Mouse (Mus musculus): ENCODE measurements around the gene Hmga1.

The Hmga1 gene

DNA sequence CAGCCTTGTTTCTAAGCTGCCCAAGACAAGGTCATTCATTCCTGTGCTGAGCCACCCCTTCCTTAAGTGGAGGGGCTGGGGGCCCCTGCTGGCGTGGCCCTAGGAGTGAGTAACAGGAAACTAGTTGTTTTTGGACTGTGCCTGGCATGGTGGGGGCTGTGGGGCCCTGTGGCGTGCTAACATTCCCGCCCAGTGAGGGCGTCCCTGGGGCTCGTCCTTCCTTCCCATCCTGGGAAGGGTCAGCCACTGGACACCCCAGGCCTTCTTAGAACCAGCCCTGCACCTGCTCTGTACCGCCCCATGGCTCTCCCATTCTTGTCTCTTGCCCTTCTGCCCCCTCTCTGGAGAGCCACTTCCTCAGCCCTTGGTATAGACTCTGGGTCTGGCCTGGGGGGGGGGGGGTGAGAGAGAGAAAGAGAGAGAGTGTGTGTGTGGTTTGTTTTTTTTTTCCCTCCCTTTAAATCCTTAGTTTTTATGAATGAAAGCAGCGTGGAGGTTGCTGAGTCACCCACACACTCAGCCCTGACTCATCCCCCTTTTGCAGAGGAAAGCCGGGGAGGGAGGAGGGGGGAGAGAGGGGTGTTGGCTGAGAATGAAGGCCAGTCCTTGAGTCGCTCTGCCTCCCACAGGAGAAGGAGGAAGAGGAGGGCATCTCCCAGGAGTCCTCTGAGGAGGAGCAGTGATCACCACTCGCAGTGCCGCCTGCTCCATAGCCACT is 5.7 kb downstream of the Hmga1 start:
- no peak for DNase-seq

DNA sequence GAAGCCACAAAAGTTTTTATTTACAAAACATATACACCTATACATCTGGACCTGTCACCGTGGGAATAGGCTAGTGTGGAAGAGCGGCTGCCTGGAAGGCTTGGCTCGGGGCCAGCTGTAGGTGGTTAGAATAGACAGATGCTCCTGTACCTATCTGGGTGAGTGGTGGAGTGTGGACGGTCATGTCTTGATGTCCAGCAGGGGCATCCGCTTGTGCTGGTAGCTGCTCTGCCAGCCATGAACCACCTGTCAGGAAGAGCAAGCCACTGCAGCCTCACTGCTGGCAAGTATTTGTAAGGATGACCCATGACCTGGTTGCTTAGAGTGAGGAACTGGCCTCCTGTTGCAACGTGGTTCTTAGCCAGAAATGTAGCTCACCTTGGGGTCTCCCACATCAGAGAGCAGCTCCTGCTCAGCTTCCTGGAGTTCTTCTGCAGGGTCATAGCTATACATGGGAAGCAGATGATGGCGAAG is 7.5 kb downstream of the Hmga1 start:
- DNase-seq: no peak

DNA sequence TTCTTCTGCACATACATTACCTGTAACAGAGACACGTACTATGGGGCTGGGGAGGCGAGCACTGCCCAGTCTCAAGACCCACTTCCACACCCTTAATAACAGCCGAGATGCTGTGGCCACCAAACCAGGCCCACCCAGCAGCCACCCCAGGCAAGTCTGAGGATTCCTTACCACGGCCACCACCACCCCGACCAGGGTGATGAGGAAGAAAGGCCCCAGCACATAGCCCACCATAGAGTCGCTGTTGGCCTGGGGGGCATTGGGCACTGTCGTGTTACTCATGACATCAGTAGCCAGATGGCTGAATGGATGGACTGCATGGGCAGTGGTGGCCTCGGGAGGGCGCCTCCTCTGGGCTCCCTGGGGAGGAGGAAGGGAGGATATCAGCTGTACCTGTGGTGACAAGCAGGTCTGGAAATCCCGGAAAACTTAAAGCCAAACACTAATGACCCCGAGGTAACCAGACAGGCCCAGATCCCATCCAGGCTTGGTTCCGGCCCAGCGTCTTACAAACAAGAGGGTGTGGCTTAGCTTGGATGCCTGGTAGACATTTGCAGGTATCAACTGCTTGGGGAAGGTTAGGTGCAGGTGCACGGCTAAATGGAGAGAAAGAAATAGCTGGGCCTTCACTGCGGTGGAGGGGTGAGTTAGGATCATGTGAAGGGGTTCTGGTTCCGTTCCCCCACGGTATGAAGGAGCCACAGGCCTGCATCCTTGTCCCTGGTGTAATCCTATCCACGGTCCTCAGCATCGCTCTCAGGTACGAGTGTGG is 8.3 kb downstream of the Hmga1 start:
- DNase-seq: peak; percentile 43

DNA sequence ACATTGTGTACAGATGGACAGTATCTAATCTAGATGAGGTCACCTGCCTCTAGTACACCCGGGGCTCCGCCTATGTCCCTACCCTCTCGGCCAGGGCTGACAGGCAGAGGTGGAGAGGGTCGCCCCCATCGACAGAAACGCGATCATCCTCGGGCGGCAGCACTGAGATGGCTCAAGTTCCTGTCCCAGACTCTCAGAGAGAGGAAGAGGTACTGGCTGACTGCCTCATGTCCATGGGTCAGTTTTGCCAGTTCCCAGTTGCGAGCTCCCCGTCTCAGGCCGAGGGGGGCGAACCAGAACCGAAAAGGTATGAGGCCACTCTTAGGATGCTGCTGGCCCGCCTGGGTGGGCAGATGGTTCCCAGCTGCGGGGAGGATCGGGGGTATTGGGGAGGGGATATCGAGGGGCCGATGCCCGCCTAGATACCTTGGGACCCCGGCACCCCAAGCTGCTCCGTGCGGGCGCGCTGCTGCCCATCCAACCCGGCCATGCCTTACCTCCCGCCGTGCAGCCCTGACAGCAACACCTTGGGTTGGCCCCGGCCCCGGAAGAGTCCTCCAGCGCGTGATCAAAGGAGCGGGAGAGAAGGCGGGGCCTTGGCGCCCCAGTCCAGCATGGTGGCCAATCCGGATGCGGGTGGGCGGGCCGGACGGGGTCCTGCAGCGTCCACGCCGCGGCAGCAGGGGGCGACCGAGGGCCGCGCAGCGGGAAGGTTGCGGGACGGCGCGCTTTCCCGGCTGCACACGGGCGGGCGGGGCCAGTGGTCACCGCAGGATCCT is 9.1 kb downstream of the Hmga1 start, which contains the start of gene AI413582:
TSS of gene AI413582 (minus strand) at position 594 of the 779 bp plus-strand sequence.
- DNase-seq: peak; percentile 95

DNA sequence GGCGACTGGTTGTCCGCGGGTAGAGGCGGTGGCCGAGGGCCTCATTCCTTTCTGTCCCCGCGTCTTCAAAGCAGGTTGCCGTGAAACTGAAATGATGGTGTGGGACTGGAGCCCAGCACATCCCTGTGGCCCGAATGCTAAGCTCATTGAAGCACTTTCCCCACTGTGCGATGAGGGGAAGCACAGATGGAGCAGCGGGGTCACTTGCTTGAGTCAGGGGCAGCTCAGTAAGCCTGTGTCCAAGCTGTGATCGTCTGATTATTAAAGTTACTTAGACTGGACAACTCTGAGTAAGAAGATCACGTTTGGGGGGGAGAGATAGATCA is 9.6 kb downstream of the Hmga1 start:
- DNase-seq: no peak

DNA sequence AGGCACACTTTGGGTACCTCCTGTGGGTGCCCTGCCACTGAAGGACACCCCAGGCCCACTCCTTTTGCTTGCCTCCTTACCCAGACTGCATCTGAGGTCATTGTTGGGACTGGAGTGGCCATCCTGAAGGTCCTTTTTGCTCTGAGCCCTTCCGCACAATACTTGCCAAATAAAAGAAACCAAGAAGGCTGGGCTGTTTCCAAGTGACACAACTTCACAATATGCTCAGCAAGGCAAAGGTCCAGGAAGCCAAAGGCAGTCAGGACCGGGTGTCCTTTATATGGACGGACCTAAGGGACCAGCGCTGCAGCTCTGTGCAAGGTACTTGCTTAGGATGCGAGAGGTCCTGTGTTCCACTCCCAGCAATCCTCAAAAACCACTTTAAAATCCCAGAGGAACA is 11.9 kb downstream of the Hmga1 start:
- DNase-seq: no peak

DNA sequence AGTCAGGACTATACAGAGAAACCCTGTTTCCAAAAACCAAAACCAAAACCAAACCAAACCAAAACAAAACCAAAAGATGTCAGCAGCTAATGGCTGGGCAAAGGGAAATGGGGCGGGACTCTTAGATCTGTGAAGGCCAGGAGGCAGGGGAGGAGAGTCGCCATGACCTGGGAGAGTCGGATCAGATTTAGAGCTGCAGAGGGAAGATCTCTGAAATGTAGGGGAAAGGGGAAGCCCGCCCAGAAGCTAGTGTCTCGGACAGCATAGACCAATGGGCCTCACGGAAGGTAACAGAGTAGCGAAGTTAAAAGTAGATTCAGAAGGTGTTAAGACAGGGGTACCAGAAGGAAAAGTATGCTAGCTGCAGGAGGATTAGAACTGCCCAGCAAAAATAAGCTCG is 15.0 kb downstream of the Hmga1 start:
- DNase-seq: no peak

DNA sequence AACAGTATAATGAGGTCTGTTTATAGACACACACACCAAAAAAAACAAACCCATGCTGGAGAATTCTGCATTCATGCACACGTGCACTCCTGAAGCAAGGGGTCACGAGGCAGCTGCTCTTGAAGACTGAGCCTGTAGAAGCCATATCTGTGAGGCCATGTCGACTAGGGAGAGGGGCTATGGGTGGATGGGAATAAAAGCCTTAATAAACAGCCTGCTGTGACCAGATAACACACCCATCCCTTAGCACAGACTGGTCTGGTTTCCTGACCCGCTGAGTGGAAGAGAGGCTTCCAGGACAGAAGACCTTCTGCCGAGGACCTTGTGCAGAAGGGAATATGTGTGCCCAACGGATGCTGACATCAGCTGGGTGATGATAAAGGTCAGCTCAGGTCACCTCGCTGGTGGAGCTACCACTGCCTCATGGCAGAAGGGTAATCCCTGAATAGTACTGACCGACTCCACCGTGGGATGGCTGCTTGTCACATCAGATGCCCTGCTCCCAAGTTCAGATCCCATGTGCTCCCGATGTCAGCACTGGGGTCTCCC is 17.5 kb downstream of the Hmga1 start:
- no peak for DNase-seq

DNA sequence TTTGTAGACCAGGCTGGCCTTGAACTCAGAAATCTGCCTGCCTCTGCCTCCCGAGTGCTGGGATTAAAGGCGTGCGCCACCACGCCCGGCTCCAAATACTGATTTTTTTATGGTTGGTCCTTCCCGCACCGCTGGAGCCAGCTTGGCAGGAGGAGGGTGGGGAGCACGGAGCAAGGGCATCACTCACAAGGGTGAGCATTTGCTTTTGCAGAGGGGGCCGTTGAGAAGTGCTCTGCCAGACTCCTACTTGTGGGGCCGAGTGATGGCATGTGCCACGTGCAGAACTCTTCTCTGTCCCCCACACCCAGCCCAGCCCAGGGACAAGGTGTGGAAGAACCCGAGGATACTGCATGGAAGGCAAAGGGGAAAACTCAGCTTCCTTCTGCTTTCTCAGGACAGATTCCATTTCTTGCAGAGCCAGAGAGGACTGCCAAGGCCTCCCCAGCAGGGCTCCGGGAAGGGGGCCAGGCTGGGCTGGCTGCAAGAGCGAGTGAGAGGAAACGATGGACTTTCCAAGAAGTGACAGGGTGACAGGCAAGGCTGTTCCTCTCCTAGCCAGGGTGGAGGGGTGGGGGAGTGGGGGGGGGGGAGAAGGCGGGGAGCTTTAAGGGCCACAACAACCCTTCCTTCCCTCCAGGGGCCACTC is 18.3 kb downstream of the Hmga1 start:
- DNase-seq: peak; percentile 51

DNA sequence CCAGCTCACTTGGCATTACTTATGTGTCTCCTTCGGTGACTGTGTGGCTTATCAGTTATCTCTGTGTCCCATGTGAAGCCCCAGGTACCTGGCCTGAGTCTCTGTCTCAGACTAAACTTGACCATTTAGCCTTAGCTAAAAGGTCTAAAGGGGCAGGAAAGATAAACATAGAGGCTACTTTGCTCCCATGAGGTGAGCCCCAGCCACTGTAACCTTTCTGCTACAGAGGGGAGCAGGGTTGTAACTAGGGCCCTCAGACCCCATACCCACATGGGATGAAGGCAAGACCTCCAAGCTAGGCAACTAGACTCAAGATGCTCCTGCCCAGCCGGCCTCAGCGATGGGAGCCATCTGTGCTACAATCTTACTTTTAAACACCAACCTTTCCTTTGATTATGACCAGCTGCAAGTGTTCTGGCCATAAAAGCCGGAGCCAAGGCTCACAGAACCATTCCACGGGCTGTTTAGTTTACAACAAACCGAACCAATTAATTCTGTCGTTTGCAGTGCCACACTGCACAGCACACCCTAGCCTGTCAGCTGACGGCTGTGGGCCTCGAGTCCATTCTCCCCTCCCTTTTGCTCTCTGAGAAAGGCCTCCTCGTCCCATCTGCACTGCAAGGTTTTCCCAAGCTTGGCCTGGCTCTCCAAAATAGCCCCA is 18.9 kb downstream of the Hmga1 start:
- DNase-seq: no peak

DNA sequence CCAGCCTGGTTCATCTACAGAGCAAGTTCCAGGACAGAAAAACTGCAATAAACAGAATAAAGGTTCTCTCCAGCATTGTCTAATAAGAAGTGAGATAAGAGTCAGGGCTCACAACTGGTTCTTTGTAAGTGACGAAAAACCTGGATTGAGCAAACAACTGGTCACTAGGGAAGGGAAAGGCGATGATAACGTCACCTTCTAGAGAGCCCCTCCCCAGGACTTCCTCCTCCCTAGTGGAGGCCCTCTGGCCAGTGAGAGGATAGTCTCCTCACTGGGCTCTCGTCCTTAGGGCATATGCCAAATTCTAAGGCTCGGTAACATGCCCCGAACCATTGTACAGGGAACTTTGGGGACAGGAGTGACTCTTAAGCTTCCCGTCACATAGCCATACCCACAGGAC is 19.8 kb downstream of the Hmga1 start:
- no peak for DNase-seq

DNA sequence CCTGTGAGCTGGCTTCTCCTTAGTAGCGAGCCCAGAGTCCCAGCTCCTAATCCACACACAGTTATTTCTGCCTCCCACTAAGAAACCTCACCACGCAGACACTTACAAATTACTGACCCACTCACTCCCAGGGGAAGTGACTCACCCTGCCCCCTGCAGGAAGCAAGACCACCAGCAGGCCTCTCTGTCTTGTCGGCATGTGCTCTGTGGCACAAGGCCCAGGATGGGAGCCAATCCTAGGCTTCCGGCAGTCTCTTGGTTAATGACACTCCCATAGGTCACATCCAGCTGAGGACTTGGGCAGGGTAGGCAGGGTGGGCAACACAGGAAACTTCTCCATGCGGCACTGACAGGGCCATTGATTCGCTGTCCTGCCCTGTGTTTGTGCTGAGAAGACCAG is 21.2 kb downstream of the Hmga1 start:
- no peak for DNase-seq

DNA sequence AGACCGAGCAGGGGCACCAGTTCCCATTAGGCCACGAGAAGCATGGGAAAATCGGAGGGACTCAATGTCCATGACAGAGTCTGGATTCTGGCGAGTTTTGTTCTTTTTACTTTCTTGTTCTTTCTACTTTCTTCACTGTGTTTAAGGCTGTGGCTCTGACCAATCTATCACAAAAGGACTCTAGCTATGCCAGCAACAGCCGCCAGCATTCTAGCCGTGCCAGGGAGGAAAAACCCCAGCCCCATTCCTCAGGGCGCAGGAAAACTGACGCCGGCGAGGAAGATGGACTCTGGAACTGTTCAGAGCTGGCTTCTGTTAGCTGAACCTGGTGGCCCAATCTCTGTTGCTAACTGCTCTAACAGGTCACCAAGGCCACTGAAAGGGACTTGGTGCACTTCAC is 22.2 kb downstream of the Hmga1 start:
- DNase-seq: peak; percentile 30

DNA sequence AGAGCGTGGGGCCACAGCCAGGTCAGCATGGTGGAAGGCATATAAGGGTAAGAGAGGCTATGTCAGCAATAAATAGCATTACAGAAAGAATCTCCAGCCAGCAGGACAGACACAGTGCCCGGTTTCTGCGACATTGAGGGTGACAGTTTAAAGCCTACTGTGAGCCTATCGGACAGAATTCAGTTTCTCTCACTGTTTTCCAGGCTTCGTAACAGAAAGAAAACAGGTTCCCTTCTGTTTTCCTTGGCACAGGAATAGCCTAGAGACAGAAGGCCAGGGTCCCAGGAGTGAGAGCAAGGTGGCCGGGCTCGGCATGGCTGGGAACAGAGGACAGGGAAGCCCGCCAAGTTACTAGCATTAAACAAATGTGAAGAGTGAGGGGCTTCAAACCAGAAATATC is 23.5 kb downstream of the Hmga1 start:
- DNase-seq: no peak

DNA sequence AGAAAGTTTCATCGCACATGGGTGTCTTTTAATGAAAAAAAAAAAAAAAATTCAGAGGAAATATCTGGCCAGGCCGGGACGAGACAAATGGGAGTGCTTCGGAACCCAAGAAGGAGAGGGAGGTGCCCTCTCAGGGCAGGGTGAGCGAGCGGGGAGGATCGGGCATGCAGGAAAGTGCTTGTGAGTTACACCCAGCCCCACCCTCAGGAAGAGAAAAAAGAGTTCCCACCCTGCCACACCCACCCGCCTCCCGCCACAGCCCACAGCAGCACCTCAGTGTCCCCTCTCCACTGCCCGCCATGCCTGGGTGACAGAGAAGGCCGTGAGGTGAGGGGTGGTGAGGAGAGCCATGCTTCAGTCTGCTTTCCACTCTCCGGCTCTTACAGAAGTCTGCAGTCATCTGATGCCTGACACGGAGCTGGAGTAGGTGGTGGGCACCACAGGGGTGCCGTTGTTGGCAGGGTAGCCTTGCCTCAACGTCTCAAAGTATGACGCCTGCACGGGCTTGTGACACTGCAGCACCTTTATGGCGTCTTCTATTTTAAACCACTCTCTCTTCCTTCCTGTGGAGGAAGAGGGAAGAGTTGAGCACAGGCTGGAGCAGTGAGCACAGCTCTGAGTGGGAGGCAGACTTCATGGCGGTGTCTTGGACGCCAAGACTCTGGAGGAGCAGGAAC is 24.2 kb downstream of the Hmga1 start:
- DNase-seq: no peak

DNA sequence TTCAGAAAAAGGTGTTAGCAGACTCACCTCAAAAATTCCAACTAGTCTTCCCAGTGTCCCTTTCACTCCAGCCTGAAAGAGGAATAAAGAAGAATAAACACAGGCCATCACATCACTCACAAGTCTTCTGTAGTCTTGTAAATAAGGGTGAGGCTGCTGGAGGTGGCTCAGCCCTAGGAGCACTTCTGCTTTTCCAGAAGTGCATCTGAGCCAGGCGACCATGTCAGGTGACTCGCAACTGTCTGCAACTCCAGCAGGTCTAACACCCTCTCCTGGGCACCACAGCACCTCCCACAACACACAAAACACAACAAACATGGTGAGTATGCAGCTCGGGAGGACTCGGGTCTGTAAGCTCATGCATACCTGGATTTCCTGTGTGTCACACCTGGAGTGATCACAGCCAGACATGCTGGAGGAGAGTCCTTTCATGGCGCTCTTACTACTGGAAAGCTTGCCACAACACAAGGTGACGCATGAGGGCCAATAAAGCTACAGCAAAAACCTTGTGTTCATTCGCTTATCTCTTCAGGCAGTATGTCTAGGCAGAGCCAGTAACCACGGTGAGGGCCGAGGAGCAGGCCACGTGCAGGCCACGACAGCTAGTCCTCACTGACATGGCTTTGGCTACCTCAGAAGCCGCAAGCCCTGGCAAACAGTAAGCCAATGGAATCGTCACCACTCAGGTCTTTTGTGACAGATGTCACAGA is 27.0 kb downstream of the Hmga1 start:
- DNase-seq: no peak

DNA sequence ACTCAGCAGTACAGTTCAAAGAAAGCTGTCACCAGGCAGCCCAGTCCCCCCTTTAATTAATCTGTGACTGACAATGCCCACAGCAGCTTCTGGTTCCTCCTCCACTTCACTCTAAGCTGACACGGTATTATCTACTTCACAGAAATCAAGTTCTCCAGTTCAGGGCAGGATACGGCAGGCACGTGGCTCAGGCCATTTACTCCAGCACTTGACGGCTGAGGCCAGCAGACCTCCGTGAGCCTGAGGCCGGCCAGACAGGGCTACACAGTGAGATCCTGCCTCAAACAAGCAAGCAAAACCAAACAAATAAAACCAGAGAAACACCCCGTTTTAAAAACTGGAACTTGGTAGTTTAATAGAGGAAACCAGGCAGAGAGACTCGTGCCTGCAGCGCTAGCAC is 30.4 kb downstream of the Hmga1 start:
- DNase-seq: no peak

DNA sequence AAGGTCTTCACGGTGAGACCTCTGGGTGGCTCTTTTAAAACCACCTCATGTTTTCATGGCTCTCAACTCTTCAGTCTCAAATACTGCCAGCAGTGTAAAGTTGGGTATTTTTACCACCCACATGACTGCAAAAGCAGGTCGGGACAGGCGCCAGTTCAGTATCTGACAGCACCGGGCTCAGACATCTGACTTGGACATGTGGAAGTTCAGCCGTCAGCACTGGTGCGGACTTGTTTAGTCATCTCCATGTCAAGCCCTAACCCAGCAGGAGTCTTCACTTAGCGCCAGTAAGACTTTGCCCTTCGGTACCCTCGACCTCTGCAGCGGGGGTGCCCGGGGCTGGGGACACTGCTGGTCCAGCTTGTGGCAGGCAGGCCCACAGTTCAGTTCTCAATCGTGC is 31.0 kb downstream of the Hmga1 start:
- DNase-seq: peak; percentile 71

DNA sequence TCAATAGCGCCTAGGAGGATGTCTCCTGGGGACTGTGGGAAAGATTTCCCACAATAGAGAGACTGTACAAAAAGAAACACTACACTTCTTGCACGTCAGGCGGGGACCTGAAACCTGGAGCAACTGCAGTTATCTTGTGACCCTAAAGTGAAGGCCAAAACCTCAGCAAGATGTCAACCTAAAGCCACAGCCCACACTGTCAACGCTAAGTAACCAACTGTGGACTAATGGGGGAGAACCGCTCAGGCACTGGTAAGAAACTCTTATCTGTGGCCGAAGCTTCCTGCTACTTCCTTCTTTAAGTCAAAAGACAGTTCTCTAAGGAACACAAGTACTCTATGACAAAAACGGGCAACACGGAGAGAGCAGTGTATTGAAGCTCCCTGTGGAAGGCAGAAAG is 31.9 kb downstream of the Hmga1 start:
- no peak for DNase-seq

DNA sequence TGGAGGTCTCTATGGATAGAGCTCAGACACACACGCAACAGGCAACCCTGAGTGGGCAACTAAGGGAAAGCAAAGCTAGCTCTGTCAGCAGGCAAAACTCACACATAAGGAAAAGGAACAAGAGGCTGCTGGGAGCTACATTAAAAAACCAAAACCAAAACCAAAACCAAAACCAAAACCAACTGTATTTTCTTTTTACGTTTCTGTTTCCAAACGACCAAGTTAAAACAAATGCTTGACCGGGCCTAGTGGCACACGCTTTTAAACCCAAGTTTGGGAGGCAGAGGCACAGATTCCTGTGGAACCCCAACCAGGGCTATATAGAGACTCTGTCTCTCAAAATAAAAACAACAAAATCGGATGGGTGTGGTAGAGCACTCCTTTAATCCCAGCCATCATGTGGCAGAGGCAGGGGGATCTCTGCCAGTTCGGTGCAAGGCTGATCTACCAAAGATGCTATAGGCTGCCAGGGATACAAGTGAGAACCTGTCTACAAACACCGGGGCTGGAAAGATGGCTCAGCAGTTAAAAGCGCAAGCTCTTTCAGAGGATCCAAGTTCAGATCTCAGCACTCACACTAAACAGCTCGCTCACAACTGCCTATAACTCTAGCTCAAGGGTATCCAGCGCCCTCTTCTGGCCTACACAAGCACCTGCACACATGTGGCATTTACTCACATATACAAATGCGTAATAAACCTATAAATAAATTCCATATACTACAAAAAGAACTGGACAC is 35.7 kb downstream of the Hmga1 start:
- no peak for DNase-seq

DNA sequence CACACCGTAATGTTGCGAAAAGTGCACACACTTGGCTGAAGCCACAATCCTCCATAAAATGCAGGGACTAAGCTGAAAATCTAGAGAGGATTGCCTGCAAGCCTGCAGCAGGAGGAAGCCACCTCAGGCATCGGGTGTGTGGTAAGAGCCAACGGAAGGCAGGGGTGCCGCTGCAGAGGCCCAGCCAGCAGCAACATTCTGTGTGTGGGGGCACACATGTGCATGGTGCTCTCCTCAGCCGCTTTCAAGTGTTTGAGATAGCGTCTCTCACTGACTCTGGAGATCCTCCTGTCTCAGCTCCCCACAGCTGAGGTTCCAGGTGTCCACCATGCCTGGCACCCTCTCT is 36.2 kb downstream of the Hmga1 start:
- DNase-seq: no peak

All from kidney, adult 11 months (tissue).